Mouse (Mus musculus) bone marrow macrophage, adult 2 months (primary cell): Measurements from ENCODE around the gene Fbxo46.

Source experiments
- CTCF ChIP-seq: IDR thresholded peaks from 2 replicates; pipeline ENCODE4 v1.5.1; 2012; ENCODE audit warnings: low read depth, mild to moderate bottlenecking, low read length, moderate library complexity
- POLR2A ChIP-seq: IDR thresholded peaks from 2 replicates; pipeline ENCODE4 v1.6.1; 2012; ENCODE audit warnings: mild to moderate bottlenecking, low read depth, low read length, borderline replicate concordance

DNA sequence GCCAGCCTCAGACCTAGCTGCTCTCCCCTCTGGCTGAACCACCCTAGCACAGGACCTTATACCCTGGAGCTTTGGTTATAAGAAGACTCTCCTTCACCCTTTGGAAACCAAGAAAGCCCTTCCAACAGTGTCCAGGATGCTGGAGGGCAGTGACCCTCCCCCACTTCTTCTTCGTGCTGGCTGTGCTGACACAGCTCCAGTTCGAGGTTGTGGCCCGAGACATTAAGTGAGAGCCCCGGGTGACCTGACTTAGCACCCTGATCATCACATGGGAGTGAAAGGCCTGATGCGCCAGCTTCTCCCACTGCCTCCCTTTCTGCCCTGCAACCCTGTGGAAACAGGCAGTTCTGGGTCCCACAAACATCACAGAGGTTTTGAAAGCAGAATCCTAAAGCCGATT is 34.2 kb upstream of the Fbxo46 start:
- TF ChIP-seq CTCF = no peak
- no peak for TF ChIP-seq POLR2A
